Mouse (Mus musculus) CH12.LX (cell line): ENCODE measurements around the gene Lrrfip1. TPM values are rescaled to one million over a fixed set of nuclear protein-coding genes. Genes with fewer than 3 reads are reported as not detected.

Experiments used
- DNase-seq: peaks from one replicate; pipeline ENCODE4 v3.0.0-alpha.2; 2013; ENCODE audit errors: extremely low read depth
- H3K27ac ChIP-seq: 2 replicates; pipeline ENCODE4 v1.5.1; 2012; ENCODE audit warnings: low read depth, mild to moderate bottlenecking, control low read depth, moderate library complexity; ENCODE audit not compliant: insufficient read depth
- H3K27me3 ChIP-seq: replicated peaks from 2 replicates; pipeline ENCODE3; 2012; ENCODE audit warnings: inconsistent platforms
- H3K36me3 ChIP-seq, 2 experiments: replicated peaks in 1 of 2; 2 replicates each; pipeline versions ENCODE3 to v1.6.1; 2012; ENCODE audit warnings: inconsistent platforms in 1 of 2, low read length in 1 of 2, mild to moderate bottlenecking in 1 of 2, mixed read lengths in 1 of 2, moderate library complexity in 1 of 2; ENCODE audit not compliant: control insufficient read depth in 1 of 2, insufficient read depth in 1 of 2
- H3K4me1 ChIP-seq, 2 experiments: 2 replicates each; pipeline ENCODE4 v1.6.1; 2012; ENCODE audit warnings: inconsistent platforms in 1 of 2, moderate library complexity in 1 of 2; ENCODE audit not compliant: insufficient read depth in 2 of 2, control insufficient read depth in 1 of 2
- H3K4me2 ChIP-seq: 2 replicates; pipeline ENCODE4 v1.6.1; 2012; ENCODE audit warnings: low read depth, mild to moderate bottlenecking, control low read depth; ENCODE audit not compliant: poor library complexity, insufficient read depth, severe bottlenecking
- H3K4me3 ChIP-seq, 3 experiments: fragments of 150-350 bp in 1 of 3; sonication (generic) in 1 of 3; replicated peaks in 1 of 3; 2 replicates each; pipeline versions ENCODE3 to v1.5.1; 2011 to 2012; ENCODE audit warnings: low read depth in 2 of 3, low read length in 2 of 3, mild to moderate bottlenecking in 2 of 3, moderate library complexity in 2 of 3, control low read depth in 1 of 3, improper control_type of control experiment in 1 of 3, inconsistent platforms in 1 of 3, mixed read lengths in 1 of 3; ENCODE audit not compliant: poor library complexity in 1 of 3
- H3K79me2 ChIP-seq: replicated peaks from 2 replicates; pipeline ENCODE4 v1.6.1; 2012; ENCODE audit warnings: mild to moderate bottlenecking, moderate library complexity; ENCODE audit not compliant: control insufficient read depth, poor library complexity, insufficient read depth, severe bottlenecking; ENCODE audit errors: extremely low read depth
- H3K9ac ChIP-seq: 2 replicates; pipeline ENCODE4 v1.6.1; 2012; ENCODE audit warnings: low read depth, mild to moderate bottlenecking, control low read depth, moderate library complexity; ENCODE audit not compliant: insufficient read depth
- H3K9me3 ChIP-seq: replicated peaks from 2 replicates; pipeline ENCODE3; 2012; ENCODE audit warnings: low read length, inconsistent platforms, mixed read lengths
- BHLHE40 ChIP-seq: IDR thresholded peaks from 2 replicates; pipeline ENCODE4 v1.6.1; 2011; ENCODE audit warnings: mild to moderate bottlenecking, low read depth, low read length, improper control_type of control experiment
- CHD1 ChIP-seq: IDR thresholded peaks from 2 replicates; pipeline ENCODE4 v1.6.1; 2012; ENCODE audit warnings: low read depth, low read length, improper control_type of control experiment, inconsistent platforms
- CHD2 ChIP-seq: IDR thresholded peaks from 2 replicates; pipeline ENCODE4 v1.6.1; 2011; ENCODE audit warnings: low read length, improper control_type of control experiment
- CTCF ChIP-seq, 2 experiments: IDR thresholded peaks in 1 of 2; conservative IDR thresholded peaks in 1 of 2; 2 replicates each; pipeline ENCODE4 v1.5.1; 2011 to 2012; ENCODE audit warnings: low read depth in 2 of 2, low read length in 2 of 2, improper control_type of control experiment in 1 of 2, inconsistent platforms in 1 of 2, mild to moderate bottlenecking in 1 of 2, moderate library complexity in 1 of 2
- E2F4 ChIP-seq: IDR thresholded peaks from 2 replicates; pipeline ENCODE4 v1.6.1; 2011; ENCODE audit warnings: low read depth, low read length, improper control_type of control experiment; ENCODE audit not compliant: insufficient replicate concordance
- ELF1 ChIP-seq: IDR thresholded peaks from 2 replicates; pipeline ENCODE4 v1.6.1; 2014; ENCODE audit warnings: low read depth, mild to moderate bottlenecking, inconsistent platforms, low read length, improper control_type of control experiment
- EP300 ChIP-seq: IDR thresholded peaks from 2 replicates; pipeline ENCODE4 v1.6.1; 2011; ENCODE audit warnings: low read length, improper control_type of control experiment
- ETS1 ChIP-seq: conservative IDR thresholded peaks from 2 replicates; pipeline ENCODE4 v1.6.1; 2012; ENCODE audit warnings: low read depth, mild to moderate bottlenecking, inconsistent platforms, low read length, improper control_type of control experiment, moderate library complexity
- GABPA ChIP-seq: IDR thresholded peaks from 2 replicates; pipeline ENCODE4 v1.6.1; 2012; ENCODE audit warnings: low read depth, low read length, improper control_type of control experiment, inconsistent platforms; ENCODE audit not compliant: insufficient replicate concordance
- HCFC1 ChIP-seq: IDR thresholded peaks from 2 replicates; pipeline ENCODE4 v1.6.1; 2012; ENCODE audit warnings: low read depth, mild to moderate bottlenecking, inconsistent platforms, low read length, improper control_type of control experiment
- IRF4 ChIP-seq: IDR thresholded peaks from 2 replicates; pipeline ENCODE4 v1.6.1; 2014; ENCODE audit warnings: low read depth, mild to moderate bottlenecking, inconsistent platforms, low read length, improper control_type of control experiment
- JUN ChIP-seq: IDR thresholded peaks from 2 replicates; pipeline ENCODE4 v1.6.1; 2011; ENCODE audit warnings: low read depth, mild to moderate bottlenecking, low read length, improper control_type of control experiment, moderate library complexity; ENCODE audit not compliant: insufficient read depth
- JUND ChIP-seq: conservative IDR thresholded peaks from 2 replicates; pipeline ENCODE4 v1.6.1; 2011; ENCODE audit warnings: low read depth, low read length, improper control_type of control experiment
- KAT2A ChIP-seq: IDR thresholded peaks from 2 replicates; pipeline ENCODE4 v1.6.1; 2012; ENCODE audit warnings: low read length, improper control_type of control experiment, inconsistent platforms; ENCODE audit not compliant: insufficient replicate concordance
- MAFK ChIP-seq: IDR thresholded peaks from 2 replicates; pipeline ENCODE4 v1.6.1; 2011; ENCODE audit warnings: low read length, improper control_type of control experiment; ENCODE audit not compliant: insufficient replicate concordance
- MAX ChIP-seq: IDR thresholded peaks from 2 replicates; pipeline ENCODE4 v1.6.1; 2011; ENCODE audit warnings: low read length, improper control_type of control experiment
- MAZ ChIP-seq: IDR thresholded peaks from 2 replicates; pipeline ENCODE4 v1.6.1; 2012; ENCODE audit warnings: low read depth, mild to moderate bottlenecking, inconsistent platforms, low read length, improper control_type of control experiment, moderate library complexity
- MEF2A ChIP-seq: IDR thresholded peaks from 2 replicates; pipeline ENCODE4 v1.6.1; 2014; ENCODE audit warnings: low read depth, mild to moderate bottlenecking, inconsistent platforms, low read length, improper control_type of control experiment, borderline replicate concordance
- MXI1 ChIP-seq: IDR thresholded peaks from 2 replicates; pipeline ENCODE4 v1.6.1; 2011; ENCODE audit warnings: mild to moderate bottlenecking, low read depth, low read length, improper control_type of control experiment
- MYC ChIP-seq: IDR thresholded peaks from 2 replicates; pipeline ENCODE4 v1.6.1; 2011; ENCODE audit warnings: low read depth, mild to moderate bottlenecking, improper control_type of control experiment, low read length
- NELFE ChIP-seq: IDR thresholded peaks from 2 replicates; pipeline ENCODE4 v1.6.1; 2011; ENCODE audit warnings: low read depth, low read length, improper control_type of control experiment
- NRF1 ChIP-seq: IDR thresholded peaks from 2 replicates; pipeline ENCODE4 v1.6.1; 2014; ENCODE audit warnings: low read depth, mild to moderate bottlenecking, inconsistent platforms, low read length, improper control_type of control experiment, moderate library complexity
- PAX5 ChIP-seq: IDR thresholded peaks from 2 replicates; pipeline ENCODE4 v1.6.1; 2012; ENCODE audit warnings: low read length, inconsistent platforms, mixed read lengths
- POLR2A ChIP-seq: IDR thresholded peaks from 2 replicates; pipeline ENCODE4 v1.6.1; 2011; ENCODE audit warnings: low read depth, mild to moderate bottlenecking, improper control_type of control experiment, low read length
- POLR2AphosphoS2 ChIP-seq: IDR thresholded peaks from 2 replicates; pipeline ENCODE4 v1.6.1; 2011; ENCODE audit warnings: low read depth, low read length, improper control_type of control experiment
- RAD21 ChIP-seq: IDR thresholded peaks from 2 replicates; pipeline ENCODE4 v1.6.1; 2011; ENCODE audit warnings: low read depth, mild to moderate bottlenecking, low read length, improper control_type of control experiment, moderate library complexity
- RCOR1 ChIP-seq: conservative IDR thresholded peaks from 2 replicates; pipeline ENCODE4 v1.6.1; 2012; ENCODE audit warnings: low read depth, mild to moderate bottlenecking, inconsistent platforms, low read length, improper control_type of control experiment
- SIN3A ChIP-seq: IDR thresholded peaks from 2 replicates; pipeline ENCODE4 v1.6.1; 2012; ENCODE audit warnings: low read length, improper control_type of control experiment, inconsistent platforms
- SMC3 ChIP-seq: IDR thresholded peaks from 2 replicates; pipeline ENCODE4 v1.6.1; 2011; ENCODE audit warnings: low read depth, low read length, improper control_type of control experiment
- TBP ChIP-seq: conservative IDR thresholded peaks from 2 replicates; pipeline ENCODE4 v1.6.1; 2011; ENCODE audit warnings: low read depth, low read length, improper control_type of control experiment
- TCF12 ChIP-seq: IDR thresholded peaks from 2 replicates; pipeline ENCODE4 v1.6.1; 2014; ENCODE audit warnings: low read depth, mild to moderate bottlenecking, inconsistent platforms, low read length, improper control_type of control experiment
- UBTF ChIP-seq: IDR thresholded peaks from 2 replicates; pipeline ENCODE4 v1.6.1; 2012; ENCODE audit warnings: low read depth, mild to moderate bottlenecking, inconsistent platforms, low read length, improper control_type of control experiment, moderate library complexity
- USF1 ChIP-seq: IDR thresholded peaks from 2 replicates; pipeline ENCODE4 v1.6.1; 2014; ENCODE audit warnings: low read depth, mild to moderate bottlenecking, inconsistent platforms, low read length, improper control_type of control experiment
- USF2 ChIP-seq: conservative IDR thresholded peaks from 2 replicates; pipeline ENCODE4 v1.6.1; 2011; ENCODE audit warnings: low read depth, low read length, improper control_type of control experiment
- ZC3H11A ChIP-seq: IDR thresholded peaks from 2 replicates; pipeline ENCODE4 v1.6.1; 2012; ENCODE audit warnings: low read depth, mild to moderate bottlenecking, inconsistent platforms, low read length, improper control_type of control experiment
- ZKSCAN1 ChIP-seq: IDR thresholded peaks from 2 replicates; pipeline ENCODE4 v1.6.1; 2012; ENCODE audit warnings: low read depth, inconsistent platforms, low read length, improper control_type of control experiment, borderline replicate concordance
- ZMIZ1 ChIP-seq: IDR thresholded peaks from 2 replicates; pipeline ENCODE4 v1.6.1; 2012; ENCODE audit warnings: low read depth, mild to moderate bottlenecking, inconsistent platforms, low read length, improper control_type of control experiment
- ZNF384 ChIP-seq: IDR thresholded peaks from 2 replicates; pipeline ENCODE4 v1.6.1; 2012; ENCODE audit warnings: low read depth, low read length, improper control_type of control experiment, inconsistent platforms
- dilution Hi-C: fragments of 300-500 bp; cut with MboI; formaldehyde crosslinking; loops from 2 replicates; pipeline ENCODE4 v1.14.3; 2020; ENCODE audit warnings: low sequenced_read_pairs; ENCODE audit not compliant: extremely low pct_unique_long_range_greater_than_20kb, extremely low pct_ligation_motif_present
- in situ Hi-C: fragments of 300-500 bp; cut with MboI; formaldehyde crosslinking; loops from 3 replicates; pipeline ENCODE4 v1.14.3; 2019; ENCODE audit warnings: low sequenced_read_pairs, low pct_ligation_motif_present, low pct_unique_long_range_greater_than_20kb, mixed read lengths
- polyA plus RNA-seq: library from polyadenylated mRNA; unstranded; fragments of >175 nt; gene quantifications from 2 replicates; pipeline ENCODE4 v1.2.1, GENCODE M21; 2012; ENCODE audit warnings: low read depth; ENCODE audit not compliant: insufficient read length
- total RNA-seq, 2 experiments: library from RNA; depleted of rRNA; stranded (reverse); fragments of 300-350 nt in 1 of 2; fragments of >200 nt in 1 of 2; gene quantifications; 2 replicates each; pipeline ENCODE4 v1.2.3; 2012 to 2014

Lrrfip1 gene
- total and polyA plus RNA-seq, 3 experiments = 17.2 to 30.5 (median 19.1) TPM

DNA sequence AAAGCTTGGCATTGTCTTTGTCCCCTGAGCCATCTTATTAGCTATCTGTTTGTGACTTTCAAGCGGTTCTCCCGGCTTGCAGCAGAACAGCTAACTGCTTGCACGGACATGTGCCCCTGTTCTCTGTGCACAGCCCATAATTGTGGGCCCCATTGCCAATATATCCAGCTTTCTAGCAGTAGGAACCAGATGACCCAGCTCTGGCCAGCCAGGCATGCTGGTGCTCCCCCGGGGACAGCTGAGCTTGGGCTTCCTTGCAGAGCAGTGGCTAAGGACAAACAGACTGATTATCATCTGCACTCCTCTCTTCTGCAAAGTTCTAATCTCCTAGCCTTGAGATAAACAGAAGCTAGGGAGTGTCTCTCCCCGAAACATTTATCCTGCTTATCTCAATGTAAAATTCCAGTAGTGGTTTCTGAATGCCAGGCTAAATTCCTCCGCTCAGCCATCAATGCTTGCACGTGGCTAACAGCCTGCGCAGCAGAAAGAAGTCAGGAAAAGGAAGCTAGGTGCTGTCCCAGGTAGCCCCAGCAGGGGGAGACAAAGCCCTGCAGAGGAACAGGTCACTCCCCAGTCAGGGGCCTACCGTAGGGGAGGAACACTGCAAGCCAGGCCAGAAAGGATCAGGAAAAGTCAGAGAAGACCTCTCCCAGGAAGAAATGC lies 25.5 kb upstream of the Lrrfip1 start:
- Histone ChIP-seq H3K79me2 (no peaks in the 10 kb centered on the region), H3K27me3 (peaks cover 40% of the 10 kb centered on the region), H3K36me3 (no peaks in the 10 kb centered on the region), H3K4me2 (no peak overlapping the region), H3K9ac (no peak overlapping the region), H3K9me3 (no peaks in the 10 kb centered on the region), H3K4me3 (no peak overlapping the region), H3K4me1 (peaks cover 0 to 4% of the 10 kb centered on the region in 2 experiments; a peak in 1 of 4 replicates), H3K27ac (no peak overlapping the region)
- dilution Hi-C loops (no loop called here), in situ Hi-C loops (loop anchor here (5.0 to 10.0 kb wide), 2 partner anchors 129 to 272 kb away; no protein-coding TSS in a partner anchor)
- TF ChIP-seq POLR2AphosphoS2 = no peak
- no peak for TF ChIP-seq USF2
- peak; percentile 52 for TF ChIP-seq NRF1
- TF ChIP-seq JUND = no peak
- no peak for TF ChIP-seq GABPA
- TF ChIP-seq ZNF384 = no peak
- no peak for TF ChIP-seq JUN
- TF ChIP-seq PAX5 = no peak
- TF ChIP-seq MAFK = no peak
- peak; percentile 67 for TF ChIP-seq BHLHE40
- no peak for TF ChIP-seq ZKSCAN1
- TF ChIP-seq NELFE = no peak
- peak; percentile 69; the same call in 1 of the 2 replicates for TF ChIP-seq MYC
- TF ChIP-seq POLR2A = no peak
- no peak for TF ChIP-seq EP300
- no peak for TF ChIP-seq RCOR1
- TF ChIP-seq MAX = no peak
- no peak for TF ChIP-seq UBTF
- no peak; the same call in 1 of the 2 replicates for TF ChIP-seq MAZ
- no peak for TF ChIP-seq ZMIZ1
- TF ChIP-seq SIN3A = no peak
- TF ChIP-seq TBP = no peak
- TF ChIP-seq TCF12 = no peak
- no peak for TF ChIP-seq MEF2A
- no peak for TF ChIP-seq CHD2
- no peak for TF ChIP-seq HCFC1
- peak; percentile 97 for TF ChIP-seq RAD21
- no peak for TF ChIP-seq IRF4
- no peak for TF ChIP-seq CHD1
- no peak for TF ChIP-seq ETS1
- no peak for TF ChIP-seq KAT2A
- peak; percentile 33; the same call in 1 of the 2 replicates for TF ChIP-seq ELF1
- TF ChIP-seq MXI1 = no peak; the same call in 1 of the 2 replicates
- TF ChIP-seq SMC3 = peak; percentile 92
- TF ChIP-seq ZC3H11A = peak; percentile 82
- TF ChIP-seq E2F4 = no peak
- no peak for TF ChIP-seq USF1
- peak; percentile 82 to 94 for TF ChIP-seq CTCF (conservative IDR thresholded peaks at IDR 0.05 in 1 of 2, IDR thresholded peaks at IDR 0.05 in 1 of 2; ENCODE audit: low read depth in 2 of 2, low read length in 2 of 2)
- DNase-seq = peak; percentile 66
